Mouse (Mus musculus): ENCODE results near the gene Gm11595. TPM values are rescaled to one million over a fixed set of nuclear protein-coding genes. Genes with fewer than 3 reads are reported as not detected.
"Not testable (repeated sequence)": the region's sequence is repeated elsewhere in the genome, so short reads cannot be mapped to it uniquely, and the experiment has no call there.

The Gm11595 gene
- not detected in 2 replicates for polyA plus RNA-seq (2015; fragmentation: Nextera tagmentation; extraction: Ambion mirVana)

GRCm38 (mm10) chr11:99772813-99773212, at the start of gene Gm11595:
Gene Gm11595, minus strand, starts transcription at chr11:99772913.
- not testable (repeated sequence) for ATAC-seq (ENCODE audit: low read depth)

GRCm38 (mm10) chr11:99815566-99815965, 42.9 kb upstream of the Gm11595 start, which contains the start of gene Gm11564:
Gene Gm11564, minus strand, starts transcription at chr11:99815666.
- 59% methylated on average over 2 of the region's 2 CpGs for WGBS (ENCODE audit: insufficient replicate concordance)
- ATAC-seq (ENCODE audit: low read depth); H3K4me2 ChIP-seq; DNase-seq; H3K4me1 ChIP-seq (replicated peaks); H3K9ac ChIP-seq; H3K9me3 ChIP-seq (replicated peaks); H3K4me3 ChIP-seq (replicated peaks); H3K27ac ChIP-seq; H3K36me3 ChIP-seq; H3K27me3 ChIP-seq: not testable (repeated sequence)

More at GRCm38 (mm10) chr11:99772813-99773212, at the start of gene Gm11595:
- not testable (repeated sequence) for H3K4me3 ChIP-seq (replicated peaks); H3K36me3 ChIP-seq; H3K4me2 ChIP-seq; H3K9me3 ChIP-seq (replicated peaks); H3K27ac ChIP-seq; H3K27me3 ChIP-seq; H3K4me1 ChIP-seq (replicated peaks); DNase-seq; H3K9ac ChIP-seq

- not testable (repeated sequence) for H3K9ac ChIP-seq; ATAC-seq (ENCODE audit: low read depth); H3K27me3 ChIP-seq; H3K36me3 ChIP-seq; H3K4me1 ChIP-seq (replicated peaks); H3K4me3 ChIP-seq (replicated peaks); H3K27ac ChIP-seq; H3K4me2 ChIP-seq; H3K9me3 ChIP-seq (replicated peaks); DNase-seq
Observed at GRCm38 (mm10) chr11:99809792-99810191, 37.1 kb upstream of the Gm11595 start, which contains the start of gene Krtap4-13. Gene Krtap4-13, minus strand, starts transcription at chr11:99809892.

- H3K9me3 ChIP-seq (replicated peaks); DNase-seq; H3K4me3 ChIP-seq (replicated peaks); H3K9ac ChIP-seq; ATAC-seq (ENCODE audit: low read depth); H3K36me3 ChIP-seq; H3K4me1 ChIP-seq (replicated peaks); H3K27ac ChIP-seq; H3K27me3 ChIP-seq; H3K4me2 ChIP-seq: not testable (repeated sequence)
- WGBS (ENCODE audit: insufficient replicate concordance) = no CpG with 5 or more reads among the region's 1 CpGs
Observed at GRCm38 (mm10) chr11:99804346-99804745, 31.6 kb upstream of the Gm11595 start, which contains the start of gene Gm11554. Gene Gm11554, minus strand, starts transcription at chr11:99804446.

- H3K36me3 ChIP-seq; DNase-seq; H3K27ac ChIP-seq; H3K9me3 ChIP-seq (replicated peaks); ATAC-seq (ENCODE audit: low read depth); H3K4me3 ChIP-seq (replicated peaks); H3K27me3 ChIP-seq; H3K4me2 ChIP-seq; H3K4me1 ChIP-seq (replicated peaks); H3K9ac ChIP-seq: not testable (repeated sequence)
- WGBS (ENCODE audit: insufficient replicate concordance) = no CpG with 5 or more reads among the region's 1 CpGs
Observed at GRCm38 (mm10) chr11:99798832-99799231, 26.1 kb upstream of the Gm11595 start, which contains the start of gene Gm11569. Gene Gm11569, minus strand, starts transcription at chr11:99798932.

- Histone ChIP-seq H3K9me3 (replicated peaks) (no peaks in the 10 kb centered on the region), H3K27me3 (no peaks in the 10 kb centered on the region), H3K27ac (no peak within 1 kb of the TSS), H3K36me3 (no peaks in the 10 kb centered on the region), H3K4me1 (replicated peaks) (no peaks in the 10 kb centered on the region), H3K9ac (no peak within 1 kb of the TSS), H3K4me2 (no peak within 1 kb of the TSS), H3K4me3 (replicated peaks) (no peak within 1 kb of the TSS)
- WGBS (ENCODE audit: insufficient replicate concordance) = 63% methylated on average over 2 of the region's 2 CpGs
- no peak for ATAC-seq (ENCODE audit: low read depth)
- DNase-seq = no peak
Observed at GRCm38 (mm10) chr11:99793367-99793766, 20.7 kb upstream of the Gm11595 start, which contains the start of gene Gm11596. Gene Gm11596, minus strand, starts transcription at chr11:99793467.

- not testable (repeated sequence) for H3K4me1 ChIP-seq (replicated peaks); H3K27ac ChIP-seq; ATAC-seq (ENCODE audit: low read depth); H3K9ac ChIP-seq; DNase-seq; H3K4me3 ChIP-seq (replicated peaks); H3K4me2 ChIP-seq; H3K36me3 ChIP-seq; H3K9me3 ChIP-seq (replicated peaks); H3K27me3 ChIP-seq
Observed at GRCm38 (mm10) chr11:99784900-99785299, 12.2 kb upstream of the Gm11595 start, which contains the start of gene Krtap4-9. Gene Krtap4-9, plus strand, starts transcription at chr11:99785200.

GRCm38 (mm10) chr11:99780604-99781003, 7.9 kb upstream of the Gm11595 start, which contains the start of gene Krtap4-8:
Gene Krtap4-8, minus strand, starts transcription at chr11:99780704.
- WGBS (ENCODE audit: insufficient replicate concordance) = 76% methylated on average over 2 of the region's 2 CpGs
- no peaks in the 10 kb centered on the region for H3K36me3 ChIP-seq
- ATAC-seq (ENCODE audit: low read depth) = no peak

GRCm38 (mm10) chr11:99778401-99778800, 5.7 kb upstream of the Gm11595 start:
- Histone ChIP-seq H3K4me1 (replicated peaks) (no peaks in the 10 kb centered on the region), H3K36me3 (no peaks in the 10 kb centered on the region), H3K4me2 (no peak overlapping the region), H3K9ac (no peak overlapping the region), H3K27ac (no peak overlapping the region), H3K4me3 (replicated peaks) (no peak overlapping the region), H3K9me3 (replicated peaks) (no peaks in the 10 kb centered on the region), H3K27me3 (no peaks in the 10 kb centered on the region)
- DNase-seq (no peak), ATAC-seq (ENCODE audit: low read depth) (no peak)
- WGBS (ENCODE audit: insufficient replicate concordance) = 69% methylated on average over 7 of the region's 7 CpGs

More at GRCm38 (mm10) chr11:99780604-99781003, 7.9 kb upstream of the Gm11595 start, which contains the start of gene Krtap4-8:
- Histone ChIP-seq H3K9me3 (replicated peaks) (no peaks in the 10 kb centered on the region), H3K4me2 (no peak within 1 kb of the TSS), H3K4me1 (replicated peaks) (no peaks in the 10 kb centered on the region), H3K27me3 (no peaks in the 10 kb centered on the region), H3K27ac (no peak within 1 kb of the TSS), H3K4me3 (replicated peaks) (no peak within 1 kb of the TSS), H3K9ac (no peak within 1 kb of the TSS)
- DNase-seq = no peak

- Histone ChIP-seq H3K4me2 (no peak overlapping the region), H3K9me3 (replicated peaks) (no peaks in the 10 kb centered on the region), H3K4me1 (replicated peaks) (no peaks in the 10 kb centered on the region), H3K27ac (no peak overlapping the region), H3K4me3 (replicated peaks) (no peak overlapping the region), H3K36me3 (no peaks in the 10 kb centered on the region), H3K27me3 (no peaks in the 10 kb centered on the region), H3K9ac (no peak overlapping the region)
- DNase-seq (no peak), ATAC-seq (ENCODE audit: low read depth) (no peak)
- WGBS (ENCODE audit: insufficient replicate concordance) = 38% methylated on average over 2 of the region's 2 CpGs
Observed at GRCm38 (mm10) chr11:99768410-99768809, 4.3 kb downstream of the Gm11595 start.

GRCm38 (mm10) chr11:99758877-99759276, 13.8 kb downstream of the Gm11595 start:
- no peaks in the 10 kb centered on the region for H3K36me3 ChIP-seq
- no peaks in the 10 kb centered on the region for H3K27me3 ChIP-seq
- no peak overlapping the region for H3K4me2 ChIP-seq
- no peak overlapping the region for H3K9ac ChIP-seq
- no peaks in the 10 kb centered on the region for H3K9me3 ChIP-seq (replicated peaks)
- ATAC-seq (ENCODE audit: low read depth) (no peak), DNase-seq (no peak)
- H3K4me1 ChIP-seq (replicated peaks) = no peaks in the 10 kb centered on the region
- WGBS (ENCODE audit: insufficient replicate concordance) = 67% methylated on average over 1 of the region's 1 CpGs
- H3K4me3 ChIP-seq (replicated peaks) = no peak overlapping the region
- H3K27ac ChIP-seq = no peak overlapping the region

GRCm38 (mm10) chr11:99743985-99744384, 28.7 kb downstream of the Gm11595 start:
- Histone ChIP-seq H3K9me3 (replicated peaks) (no peaks in the 10 kb centered on the region), H3K4me3 (replicated peaks) (no peak overlapping the region), H3K4me1 (replicated peaks) (no peaks in the 10 kb centered on the region), H3K27ac (no peak overlapping the region), H3K9ac (no peak overlapping the region), H3K27me3 (no peaks in the 10 kb centered on the region), H3K4me2 (no peak overlapping the region), H3K36me3 (no peaks in the 10 kb centered on the region)
- ATAC-seq (ENCODE audit: low read depth) = no peak
- no peak for DNase-seq
- WGBS (ENCODE audit: insufficient replicate concordance) = 54% methylated on average over 3 of the region's 3 CpGs

All from liver, embryonic 13.5 days (tissue).